Mouse (Mus musculus) left cerebral cortex, adult 9 months (tissue): Measurements from ENCODE around the gene Rtf2.

ENCODE experiments used
- DNase-seq, 2 experiments: peaks; one replicate each; pipeline ENCODE4 v3.0.0; 2022; ENCODE audit warnings: low spot score in 2 of 2

The Rtf2 gene

GRCm38 (mm10) chr2:172440640-172441005 is 267 bp downstream of the Rtf2 start:
- DNase-seq, result no peak

GRCm38 (mm10) chr2:172441176-172441575 is 820 bp downstream of the Rtf2 start:
- DNase-seq, result no peak

GRCm38 (mm10) chr2:172445617-172446016 is 5.3 kb downstream of the Rtf2 start:
- DNase-seq, result no peak

GRCm38 (mm10) chr2:172447317-172447716 is 7.0 kb downstream of the Rtf2 start:
- no peak for DNase-seq

- DNase-seq, result no peak
These were observed 8.0 kb downstream of the Rtf2 start for GRCm38 (mm10) chr2:172448329-172448728.

GRCm38 (mm10) chr2:172450640-172451039 is 10.3 kb downstream of the Rtf2 start:
- no peak for DNase-seq

- no peak for DNase-seq
These were observed 11.7 kb downstream of the Rtf2 start for GRCm38 (mm10) chr2:172452031-172452430.

- no peak for DNase-seq
These were observed 12.1 kb downstream of the Rtf2 start for GRCm38 (mm10) chr2:172452458-172452857.

GRCm38 (mm10) chr2:172458496-172458895 is 18.1 kb downstream of the Rtf2 start, which contains the start of gene Gcnt7:
Gene Gcnt7 (minus strand): TSS chr2:172458596.
- no peak for DNase-seq

- DNase-seq, result no peak
These were observed 20.3 kb downstream of the Rtf2 start for GRCm38 (mm10) chr2:172460647-172461046.

GRCm38 (mm10) chr2:172462813-172463212 is 22.5 kb downstream of the Rtf2 start:
- DNase-seq, result no peak

- no peak for DNase-seq
These were observed 26.2 kb downstream of the Rtf2 start for GRCm38 (mm10) chr2:172466427-172467132.

- DNase-seq, result no peak
These were observed 26.9 kb downstream of the Rtf2 start for GRCm38 (mm10) chr2:172467206-172467605.

GRCm38 (mm10) chr2:172468346-172468819 is 28.0 kb downstream of the Rtf2 start:
- no peak for DNase-seq

- DNase-seq, result no peak
These were observed 32.0 kb downstream of the Rtf2 start, which contains the start of gene Fam209 for GRCm38 (mm10) chr2:172472318-172472717. Gene Fam209 (plus strand): TSS chr2:172472520.

GRCm38 (mm10) chr2:172473591-172473990 is 33.2 kb downstream of the Rtf2 start:
- no peak for DNase-seq

- DNase-seq, result no peak
These were observed 34.6 kb downstream of the Rtf2 start for GRCm38 (mm10) chr2:172474970-172475369.

GRCm38 (mm10) chr2:172476707-172477260 is 36.4 kb downstream of the Rtf2 start:
- no peak for DNase-seq

GRCm38 (mm10) chr2:172477350-172477749 is 37.0 kb downstream of the Rtf2 start:
- DNase-seq, result no peak

- peak in 1 of 2 experiments; percentile 57 for DNase-seq
These were observed 37.5 kb downstream of the Rtf2 start for GRCm38 (mm10) chr2:172477860-172478259.

GRCm38 (mm10) chr2:172480296-172480695 is 39.9 kb downstream of the Rtf2 start:
- no peak for DNase-seq

GRCm38 (mm10) chr2:172481654-172482385 is 41.5 kb downstream of the Rtf2 start:
- DNase-seq, result no peak
